Mouse (Mus musculus): ENCODE data around the gene Fgf3.

- TF ChIP-seq CTCF (IDR thresholded peaks at IDR 0.05; ENCODE audit: low read depth, low read length): no peak
- TF ChIP-seq POLR2A (IDR thresholded peaks at IDR 0.05; ENCODE audit: borderline replicate concordance, low read depth, low read length): no peak
These were observed 17.1 kb downstream of the Fgf3 start for GRCm38 (mm10) chr7:144854966-144855365.

All from bone marrow macrophage, adult 2 months (primary cell).